Mouse (Mus musculus) lung, postnatal 0 days (tissue): ENCODE results near the gene Cables2.

Source experiments
- CTCF ChIP-seq: IDR thresholded peaks from 2 replicates; pipeline ENCODE4 v1.5.1; 2016; ENCODE audit warnings: antibody characterized with exemption, mild to moderate bottlenecking
- EP300 ChIP-seq: IDR thresholded peaks from 2 replicates; pipeline ENCODE4 v1.6.1; 2016; ENCODE audit warnings: antibody characterized with exemption, mild to moderate bottlenecking, control low read depth

DNA sequence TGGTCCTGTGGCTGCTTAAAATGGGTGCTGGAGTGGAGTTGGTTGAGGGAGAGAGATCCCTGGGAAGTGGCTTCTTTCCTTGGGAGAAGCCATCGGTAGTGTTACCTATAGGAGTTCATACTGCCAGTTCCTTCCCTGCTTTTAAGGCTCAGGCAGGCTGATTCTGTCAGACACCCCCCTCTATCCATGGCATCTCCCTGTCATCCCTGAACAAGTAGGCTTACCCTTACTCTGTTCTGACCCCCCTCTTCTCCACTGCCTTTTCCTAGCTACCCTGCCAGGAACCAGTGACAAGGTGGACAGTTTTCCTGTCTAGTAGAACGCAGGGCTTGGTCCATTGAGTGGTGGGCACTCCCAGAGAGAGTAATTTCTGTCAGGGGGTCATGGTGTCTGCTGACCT is 1.2 kb upstream of the Cables2 start:
- TF ChIP-seq CTCF (no peak), EP300 (no peak)
